Mouse (Mus musculus): ENCODE measurements around the gene Mbip. TPM values are rescaled to one million over a fixed set of nuclear protein-coding genes. Genes with fewer than 3 reads are reported as not detected.

Gene Mbip
- polyA plus RNA-seq (2012; rRNA removed; ENCODE audit: low replicate concordance) = 4.6 and 5.7 TPM in 2 replicates

DNA sequence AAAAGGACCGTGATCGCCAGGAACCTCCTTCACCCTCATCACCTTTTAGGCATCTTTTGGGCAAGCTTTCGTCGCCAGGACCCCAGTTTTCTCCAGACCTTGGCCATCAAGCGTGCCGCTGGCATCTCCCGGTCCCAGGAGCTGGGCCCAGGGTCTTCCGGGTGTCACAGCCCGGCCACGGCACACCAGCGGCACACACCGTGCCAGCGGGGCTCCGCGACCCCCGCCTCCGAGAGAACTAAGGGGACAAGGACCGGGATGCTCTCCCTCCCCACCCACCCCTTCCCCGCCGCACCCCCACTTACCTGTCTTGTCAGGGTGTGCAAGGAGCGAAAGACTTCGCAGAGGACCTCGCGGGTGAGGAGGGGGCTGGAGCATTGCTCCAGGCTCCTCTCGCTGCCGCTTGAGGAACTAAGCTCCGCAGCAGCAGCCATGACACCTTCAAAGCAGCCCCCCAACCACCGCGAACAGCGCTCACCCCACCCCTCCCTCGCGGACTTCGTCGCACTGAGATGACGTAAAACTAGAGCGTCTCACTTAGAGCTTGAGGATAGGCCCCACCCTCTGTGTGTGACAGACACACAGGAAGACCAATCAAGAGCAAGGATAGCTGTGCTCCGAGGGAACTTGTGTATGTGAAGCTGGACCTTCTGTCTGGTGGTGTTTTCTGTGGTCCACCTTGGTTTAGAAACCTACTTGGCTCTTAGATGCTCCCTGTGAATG is at the start of gene Mbip:
Gene Mbip (minus strand): TSS at position 528 of the 723 bp plus-strand sequence.

Other genes starting within 250 kb of the Mbip start
- 0.07 TPM in 1 of 2 replicates, not detected in the other for gene Nkx2-1, start 191.0 kb upstream of the Mbip start, polyA plus RNA-seq (2012; rRNA removed; ENCODE audit: low replicate concordance)